Mouse (Mus musculus) midbrain, embryonic 16.5 days (tissue): ENCODE measurements at regions not wholly inside any gene's neighbourhood (a gene's known extent, or its start where the extent isn't known, plus 50 kb on each side); places are given as distances from the start of the nearest gene placed in this dataset.

ENCODE experiments used
- ATAC-seq: fragments of 200-750 bp; cut with Nextera tagmentation; 2 replicates; pipeline ENCODE4 v1.8.0; 2017; ENCODE audit warnings: moderate TSS enrichment
- H3K27ac ChIP-seq: fragments of 300-500 bp; sonication (generic); 2 replicates; pipeline ENCODE4 v1.5.1; 2014; ENCODE audit warnings: mild to moderate bottlenecking, low read length, mixed read lengths
- H3K27me3 ChIP-seq: fragments of 300-500 bp; sonication (generic); 2 replicates; pipeline ENCODE4 v1.6.1; 2014; ENCODE audit warnings: low read depth, low read length, mixed read lengths; ENCODE audit not compliant: control insufficient read depth, insufficient read depth
- H3K36me3 ChIP-seq: fragments of 300-500 bp; sonication (generic); 2 replicates; pipeline ENCODE4 v1.6.1; 2014; ENCODE audit warnings: mild to moderate bottlenecking, low read length, moderate library complexity, mixed read lengths; ENCODE audit not compliant: control insufficient read depth, insufficient read depth
- H3K4me1 ChIP-seq: fragments of 300-500 bp; sonication (generic); 2 replicates; pipeline ENCODE4 v1.6.1; 2014; ENCODE audit warnings: mild to moderate bottlenecking, low read length, mixed read lengths; ENCODE audit not compliant: control insufficient read depth, insufficient read depth
- H3K4me2 ChIP-seq: fragments of 300-500 bp; sonication (generic); 2 replicates; pipeline ENCODE4 v1.6.1; 2014; ENCODE audit warnings: mild to moderate bottlenecking, low read length, mixed read lengths
- H3K4me3 ChIP-seq: fragments of 300-500 bp; sonication (generic); 2 replicates; pipeline ENCODE4 v1.5.1; 2014; ENCODE audit warnings: low read depth, mild to moderate bottlenecking, low read length, moderate library complexity, mixed read lengths
- H3K9ac ChIP-seq: fragments of 300-500 bp; sonication (generic); 2 replicates; pipeline ENCODE4 v1.6.1; 2014; ENCODE audit warnings: low read depth, low read length, mixed read lengths
- H3K9me3 ChIP-seq: fragments of 300-500 bp; sonication (generic); replicated peaks from 2 replicates; pipeline ENCODE4 v1.6.1; 2014; ENCODE audit warnings: mild to moderate bottlenecking, low read length, mixed read lengths; ENCODE audit not compliant: control insufficient read depth, poor library complexity, severe bottlenecking
- WGBS: fragments of 180-500 bp; shearing (Covaris S2); extraction: QIAGEN DNeasy Blood & Tissue Kit; methylation state at CpG from one replicate; pipeline ENCODE4 v1.1.7; 2014; 5-methylcytosine and 5-hydroxymethylcytosine counted together

DNA sequence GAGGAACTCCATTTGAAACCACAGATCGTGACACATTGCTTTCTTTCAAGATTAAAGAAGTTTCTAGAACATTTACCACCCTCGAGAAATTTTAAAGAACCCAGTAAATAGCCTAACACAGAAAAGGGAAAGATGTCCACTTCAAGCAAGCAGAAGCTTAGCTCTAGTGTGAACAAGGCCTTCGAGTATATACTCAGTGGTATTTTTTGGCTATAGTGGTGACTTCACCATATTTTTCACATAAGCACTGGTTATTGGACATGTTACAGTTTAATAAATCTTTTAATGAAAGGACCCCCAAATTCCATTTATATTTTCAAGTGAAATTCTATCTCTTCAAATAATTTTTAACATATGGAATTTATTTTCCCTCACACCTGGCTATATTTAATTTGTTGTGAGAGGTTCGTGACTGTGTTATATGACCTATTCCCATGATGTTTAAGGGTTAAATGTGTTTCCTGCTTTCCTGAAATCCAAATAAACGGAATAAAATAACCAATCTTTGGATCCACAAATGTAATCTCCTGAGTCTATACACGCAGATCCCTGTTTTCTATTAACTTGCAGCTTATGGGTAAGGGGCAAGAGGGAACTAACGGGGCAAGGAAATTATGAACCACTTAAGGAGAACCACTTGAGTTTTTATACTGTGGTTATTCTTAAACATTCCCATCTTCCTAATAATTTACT lies 60.6 kb upstream of the Tas2r134 start:
- Histone ChIP-seq H3K9me3 (no peaks in the 10 kb centered on the region), H3K9ac (no peak overlapping the region), H3K27me3 (no peaks in the 10 kb centered on the region), H3K4me1 (no peaks in the 10 kb centered on the region), H3K27ac (no peak overlapping the region), H3K4me2 (no peak overlapping the region), H3K36me3 (no peaks in the 10 kb centered on the region), H3K4me3 (no peak overlapping the region)
- ATAC-seq = no peak
- WGBS = 83% methylated on average over 7 of the region's 7 CpGs

DNA sequence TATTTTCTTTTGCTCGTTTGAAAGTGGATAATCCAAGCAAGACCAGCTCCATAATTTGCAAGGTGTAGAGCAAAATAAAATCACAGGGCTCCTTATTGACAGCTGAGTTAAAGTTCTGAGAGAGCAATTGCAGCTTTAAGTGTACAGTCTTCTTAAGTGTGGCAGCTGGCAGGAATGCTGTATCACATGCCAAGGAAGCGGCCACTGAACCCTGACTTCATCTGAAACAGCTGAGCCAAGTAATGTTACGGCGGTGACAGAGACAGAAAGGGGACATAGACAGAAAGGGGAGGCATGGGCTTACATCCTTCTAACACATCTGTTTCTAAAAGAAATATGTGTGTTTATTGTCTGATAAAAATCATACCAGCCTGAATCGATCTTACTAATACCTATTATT lies 63.4 kb upstream of the Tas2r134 start:
- no peaks in the 10 kb centered on the region for H3K36me3 ChIP-seq
- H3K9ac ChIP-seq = no peak overlapping the region
- no peak overlapping the region for H3K27ac ChIP-seq
- no peaks in the 10 kb centered on the region for H3K27me3 ChIP-seq
- no peak for ATAC-seq
- no peak overlapping the region for H3K4me2 ChIP-seq
- no peaks in the 10 kb centered on the region for H3K9me3 ChIP-seq
- no peaks in the 10 kb centered on the region for H3K4me1 ChIP-seq
- no peak overlapping the region for H3K4me3 ChIP-seq
- 79% methylated on average over 5 of the region's 5 CpGs for WGBS

DNA sequence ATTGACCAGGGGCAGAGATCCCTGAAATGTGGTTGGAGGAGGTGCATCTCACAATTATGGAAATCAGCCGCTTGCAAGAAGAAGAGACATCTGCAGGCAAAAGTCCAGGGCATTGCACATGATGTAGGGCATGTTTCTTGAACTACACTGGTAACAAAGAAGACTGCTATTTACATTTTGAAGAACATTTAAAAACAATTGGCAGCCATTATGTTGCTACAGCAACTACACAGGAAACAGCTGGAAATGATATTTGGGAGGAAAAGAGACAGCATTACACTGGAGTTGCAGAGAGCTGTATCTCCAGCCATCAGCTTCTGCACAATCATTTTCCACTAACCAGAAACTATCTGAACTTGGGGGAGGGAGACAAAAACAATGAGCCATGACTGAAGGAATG lies 64.1 kb upstream of the Tas2r134 start:
- H3K36me3 ChIP-seq = no peaks in the 10 kb centered on the region
- H3K4me3 ChIP-seq = no peak overlapping the region
- ATAC-seq = no peak
- H3K9me3 ChIP-seq = no peaks in the 10 kb centered on the region
- H3K27me3 ChIP-seq = no peaks in the 10 kb centered on the region
- H3K9ac ChIP-seq = no peak overlapping the region
- H3K4me2 ChIP-seq = no peak overlapping the region
- no peak overlapping the region for H3K27ac ChIP-seq
- no peaks in the 10 kb centered on the region for H3K4me1 ChIP-seq
- WGBS = 72% methylated on average over 1 of the region's 1 CpGs

DNA sequence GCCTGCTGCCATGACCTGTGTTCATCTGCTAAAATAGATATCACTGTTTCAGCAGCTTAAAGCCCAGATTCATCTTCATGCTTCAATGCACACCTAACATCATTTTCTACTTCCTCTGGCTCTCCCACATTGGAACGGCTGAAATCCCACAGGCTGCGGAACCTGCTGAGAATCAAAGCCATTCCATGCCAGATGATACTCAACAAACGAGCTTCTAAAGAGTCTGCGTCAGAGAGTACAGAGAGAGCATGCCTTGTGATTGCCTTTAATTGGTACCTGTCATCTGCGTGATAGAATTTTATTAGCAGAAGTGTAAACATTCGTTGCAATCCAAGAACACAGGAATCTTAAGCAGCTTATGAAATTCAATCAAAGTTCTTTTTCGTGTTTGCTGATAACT lies 76.4 kb upstream of the Tas2r134 start:
- H3K4me1 ChIP-seq = peaks cover 5% of the 10 kb centered on the region
- no peak overlapping the region for H3K4me3 ChIP-seq
- H3K9ac ChIP-seq = no peak overlapping the region
- 0 out of 2 replicates have a peak, but pooled peaks have one; percentile 39 for ATAC-seq
- no peaks in the 10 kb centered on the region for H3K36me3 ChIP-seq
- no peak overlapping the region for H3K27ac ChIP-seq
- 20% methylated on average over 7 of the region's 7 CpGs for WGBS
- H3K4me2 ChIP-seq = no peak overlapping the region
- H3K27me3 ChIP-seq = no peaks in the 10 kb centered on the region
- no peaks in the 10 kb centered on the region for H3K9me3 ChIP-seq

- 93% methylated on average over 5 of the region's 5 CpGs for WGBS
- peaks cover 5% of the 10 kb centered on the region for H3K4me1 ChIP-seq
- H3K27ac ChIP-seq = no peak overlapping the region
- H3K9ac ChIP-seq = no peak overlapping the region
- no peak overlapping the region for H3K4me2 ChIP-seq
- ATAC-seq = no peak
- H3K4me3 ChIP-seq = no peak overlapping the region
- H3K36me3 ChIP-seq = no peaks in the 10 kb centered on the region
- H3K9me3 ChIP-seq = no peaks in the 10 kb centered on the region
- H3K27me3 ChIP-seq = no peaks in the 10 kb centered on the region
These were observed 78.2 kb upstream of the Tas2r134 start for GRCm38 (mm10) chr2:51549125-51549524.

- ATAC-seq = no peak
- no peaks in the 10 kb centered on the region for H3K9me3 ChIP-seq
- WGBS = 58% methylated on average over 3 of the region's 3 CpGs
- peaks cover 5% of the 10 kb centered on the region for H3K4me1 ChIP-seq
- no peak overlapping the region for H3K9ac ChIP-seq
- no peak overlapping the region for H3K4me2 ChIP-seq
- H3K27ac ChIP-seq = no peak overlapping the region
- no peaks in the 10 kb centered on the region for H3K36me3 ChIP-seq
- H3K27me3 ChIP-seq = no peaks in the 10 kb centered on the region
- H3K4me3 ChIP-seq = no peak overlapping the region
These were observed 81.1 kb upstream of the Tas2r134 start for GRCm38 (mm10) chr2:51546181-51546580.

- ATAC-seq = no peak
- Histone ChIP-seq H3K4me1 (no peaks in the 10 kb centered on the region), H3K4me3 (no peak overlapping the region), H3K4me2 (no peak overlapping the region), H3K27me3 (no peaks in the 10 kb centered on the region), H3K9ac (no peak overlapping the region), H3K36me3 (no peaks in the 10 kb centered on the region), H3K9me3 (no peaks in the 10 kb centered on the region), H3K27ac (no peak overlapping the region)
- WGBS = 93% methylated on average over 1 of the region's 1 CpGs
These were observed 83.4 kb upstream of the Tas2r134 start for GRCm38 (mm10) chr2:51543949-51544348.

DNA sequence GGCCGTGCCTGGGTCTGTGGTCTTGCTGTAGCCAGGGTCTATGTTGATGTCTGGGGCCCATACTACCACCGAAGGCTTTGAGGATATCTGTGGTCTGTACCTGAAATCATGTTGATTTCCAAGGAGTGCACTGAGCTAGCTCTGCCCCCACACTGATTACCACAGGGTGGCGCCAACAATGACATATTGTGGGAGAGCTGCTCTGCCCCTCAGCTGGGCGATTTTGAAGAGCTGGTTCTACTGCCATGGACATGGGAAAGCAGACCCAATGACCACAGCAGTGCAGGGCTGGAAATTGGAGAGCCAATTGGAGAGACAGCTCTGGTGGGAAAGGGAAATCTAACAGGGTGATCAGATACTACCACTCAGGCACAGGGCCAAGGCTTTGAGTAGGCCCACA lies 85.0 kb upstream of the Tas2r134 start:
- Histone ChIP-seq H3K36me3 (no peaks in the 10 kb centered on the region), H3K4me3 (no peak overlapping the region), H3K9ac (no peak overlapping the region), H3K27ac (no peak overlapping the region), H3K27me3 (no peaks in the 10 kb centered on the region), H3K4me1 (no peaks in the 10 kb centered on the region), H3K4me2 (no peak overlapping the region), H3K9me3 (no peaks in the 10 kb centered on the region)
- WGBS = 83% methylated on average over 4 of the region's 4 CpGs
- no peak for ATAC-seq

DNA sequence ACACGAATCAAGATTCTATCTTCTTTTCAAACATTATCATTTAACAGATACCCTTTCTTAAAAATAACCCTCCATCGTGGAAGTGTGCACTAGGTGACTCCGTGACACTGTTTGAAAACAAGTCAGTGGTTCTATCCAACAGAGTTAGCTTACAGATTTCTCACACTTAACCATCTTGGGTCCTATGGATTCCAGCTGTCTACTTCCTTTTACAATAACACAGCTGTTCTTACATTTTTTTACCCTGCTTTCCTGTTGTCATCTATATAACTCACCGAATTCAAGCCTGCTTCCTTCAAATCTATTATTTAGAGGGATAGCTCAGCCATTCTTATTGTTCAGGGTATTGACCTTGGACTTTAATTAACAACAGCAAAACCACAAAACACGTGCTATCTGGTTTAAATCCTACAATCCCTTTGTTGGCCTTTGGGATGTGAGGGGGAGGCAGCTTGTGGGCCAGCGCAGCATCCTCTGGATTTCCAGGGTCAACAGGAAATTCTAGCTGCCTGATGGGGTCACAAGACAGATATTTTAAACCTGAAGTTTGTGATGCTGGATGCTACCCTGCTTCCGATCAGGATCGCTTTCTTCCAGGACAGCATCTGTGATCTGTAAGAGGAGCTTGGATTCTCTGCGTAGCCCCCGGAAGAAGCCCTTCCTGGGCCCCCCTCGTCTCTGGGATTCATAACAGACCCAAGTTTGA lies 94.4 kb upstream of the Tas2r134 start:
- H3K36me3 ChIP-seq = no peaks in the 10 kb centered on the region
- H3K4me2 ChIP-seq = no peak overlapping the region
- no peak overlapping the region for H3K9ac ChIP-seq
- H3K27me3 ChIP-seq = no peaks in the 10 kb centered on the region
- H3K27ac ChIP-seq = no peak overlapping the region
- 70% methylated on average over 11 of the region's 11 CpGs for WGBS
- H3K4me3 ChIP-seq = no peak overlapping the region
- no peaks in the 10 kb centered on the region for H3K9me3 ChIP-seq
- no peak for ATAC-seq
- H3K4me1 ChIP-seq = peaks cover 7% of the 10 kb centered on the region
